Mouse (Mus musculus): ENCODE results near the gene Slc32a1.

DNA sequence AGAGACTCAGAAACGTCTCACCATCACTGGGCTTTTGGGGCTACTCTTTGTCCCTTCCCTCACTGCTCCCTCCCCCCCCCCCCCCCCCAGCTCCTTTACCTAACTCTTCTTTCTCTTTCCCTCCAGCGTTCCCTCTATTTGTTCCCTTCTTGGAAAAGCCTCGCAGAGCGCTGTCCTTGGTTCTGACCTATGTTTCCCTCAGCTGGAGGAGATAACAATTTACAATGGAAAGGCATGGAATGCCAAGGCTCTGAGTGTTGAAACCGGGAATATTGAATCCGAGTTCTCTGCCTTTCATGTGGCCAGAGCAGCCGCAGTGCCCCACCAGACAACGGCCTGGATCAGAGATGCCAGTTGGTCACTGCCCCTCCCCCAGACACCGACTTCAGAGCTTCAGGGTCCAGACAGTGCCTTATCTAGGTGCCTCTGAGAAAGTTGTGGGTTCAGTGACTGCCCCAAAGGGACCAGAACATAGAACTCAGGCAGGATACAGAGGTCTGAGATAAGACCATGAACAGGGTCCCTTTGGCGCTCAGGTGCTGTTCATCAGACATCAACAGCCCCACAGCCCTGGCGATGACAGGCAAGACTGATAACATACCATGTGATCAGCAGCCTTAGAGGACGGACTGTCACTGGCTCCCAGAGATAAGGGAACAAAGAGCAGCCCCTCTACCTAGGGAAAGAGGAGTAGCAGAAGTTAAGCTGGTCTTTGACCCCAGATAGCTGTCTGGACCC lies 25.8 kb upstream of the Slc32a1 start:
- TF ChIP-seq CTCF (IDR thresholded peaks at IDR 0.05; ENCODE audit: borderline replicate concordance, insufficient read depth, low read length), result no peak
- no peak for TF ChIP-seq POLR2A (IDR thresholded peaks at IDR 0.05; ENCODE audit: low read depth, low read length)
